In genomic region chr8:107943550-107944348, GRCm38 (mm10) we compare ENCODE assay signal across 10 mouse cellular contexts. TPM values are rescaled to one million over a fixed set of nuclear protein-coding genes. Genes with fewer than 3 reads are reported as not detected.
A peak's percentile ranks its signal among the peaks of the same experiment; 100 is the strongest.
DNase-seq lines count a peak whose midpoint lies in the region; ATAC-seq and TF ChIP-seq lines count a peak whose summit lies in the region.
"Had no signal": no experiment of that assay in that cellular context is flagged by ENCODE, and none has a peak within 500 bp of the region (broad histone marks: within the 10 kb centered on the region; RNA-seq: fewer than 3 reads in every experiment).

No protein-coding gene starts in this region.

- ATAC-seq in kidney, embryonic 15.5 days (replicated peaks; ENCODE audit: low FRiP score): no peak
- no peak for ATAC-seq in intestine, embryonic 16.5 days
- no peak for ATAC-seq in neural tube, embryonic 14.5 days (ENCODE audit: low read depth)

- no peak overlapping the region for H3K9ac ChIP-seq in kidney, embryonic 15.5 days
- no peak overlapping the region for H3K9ac ChIP-seq in intestine, embryonic 16.5 days (ENCODE audit: low read depth, low read length)
- H3K9ac ChIP-seq in neural tube, embryonic 14.5 days (replicated peaks; ENCODE audit: low read depth, low read length): 0 out of 2 replicates have a peak overlapping the region, but pooled peaks have one; percentile 25

- peak overlapping the region; percentile 12; the same call in 1 of the 2 replicates for H3K4me2 ChIP-seq in kidney, embryonic 15.5 days
- peak overlapping the region; percentile 45; the same call in 1 of the 2 replicates for H3K4me2 ChIP-seq in intestine, embryonic 16.5 days (ENCODE audit: low read depth, low read length)
- H3K4me2 ChIP-seq in neural tube, embryonic 14.5 days (ENCODE audit: low read depth, low read length): peak overlapping the region; percentile 52

- no peaks in the 10 kb centered on the region for H3K36me3 ChIP-seq in kidney, embryonic 15.5 days
- H3K36me3 ChIP-seq in kidney, adult 2 months (ENCODE audit: control insufficient read depth, insufficient read depth, low read length): no peaks in the 10 kb centered on the region
- no peaks in the 10 kb centered on the region for H3K36me3 ChIP-seq in forebrain, embryonic 10.5 days (replicated peaks)
- no peaks in the 10 kb centered on the region for H3K36me3 ChIP-seq in intestine, embryonic 16.5 days (ENCODE audit: control insufficient read depth, insufficient read depth, low read length)
- no peaks in the 10 kb centered on the region for H3K36me3 ChIP-seq in neural tube, embryonic 14.5 days (ENCODE audit: control insufficient read depth, insufficient read depth, low read length)

- peaks cover 21% of the 10 kb centered on the region for H3K4me1 ChIP-seq in kidney, embryonic 15.5 days
- no peaks in the 10 kb centered on the region for H3K4me1 ChIP-seq in kidney, adult 2 months (ENCODE audit: control insufficient read depth, insufficient read depth, low read length)
- peaks cover 65% of the 10 kb centered on the region for H3K4me1 ChIP-seq in forebrain, embryonic 10.5 days
- peaks cover 12% of the 10 kb centered on the region; the same call in 1 of the 2 replicates for H3K4me1 ChIP-seq in intestine, embryonic 16.5 days (ENCODE audit: control insufficient read depth, insufficient read depth, low read length)
- peaks cover 15% of the 10 kb centered on the region; the same call in 1 of the 2 replicates for H3K4me1 ChIP-seq in neural tube, embryonic 14.5 days (ENCODE audit: control insufficient read depth, insufficient read depth, low read length)

- no peak overlapping the region for H3K27ac ChIP-seq in kidney, embryonic 15.5 days
- no peak overlapping the region for H3K27ac ChIP-seq in kidney, adult 2 months (ENCODE audit: insufficient read depth, low read depth, low read length)
- H3K27ac ChIP-seq in forebrain, embryonic 10.5 days: no peak overlapping the region
- no peak overlapping the region for H3K27ac ChIP-seq in intestine, embryonic 16.5 days (ENCODE audit: low read length)
- peak overlapping the region; percentile 77; the same call in 1 of the 2 replicates for H3K27ac ChIP-seq in neural tube, embryonic 14.5 days (ENCODE audit: low read depth, low read length)

- 9% methylated on average over 10 of the region's 10 CpGs for WGBS in kidney, embryonic 15.5 days
- WGBS in kidney, adult 2 months: 14% methylated on average over 10 of the region's 10 CpGs
- 7% methylated on average over 10 of the region's 10 CpGs for WGBS in forebrain, embryonic 10.5 days
- WGBS in intestine, embryonic 16.5 days: 20% methylated on average over 10 of the region's 10 CpGs
- WGBS in neural tube, embryonic 14.5 days: 10% methylated on average over 10 of the region's 10 CpGs

- no peak for TF ChIP-seq POLR2A in kidney, adult 2 months (IDR thresholded peaks at IDR 0.05; ENCODE audit: low read depth, low read length)

- no peak for DNase-seq in kidney, adult 2 months
- no peak for DNase-seq in forebrain, embryonic 10.5 days (ENCODE audit: extremely low spot score, low spot score)
- no peak for DNase-seq in left cerebral cortex, adult 18-20 months (ENCODE audit: low spot score in 2 of 2)
- no peak for DNase-seq in gastrocnemius, adult 18-20 months (ENCODE audit: low spot score)
- DNase-seq in layer of hippocampus, adult 9-10 months (ENCODE audit: low spot score): no peak
- DNase-seq: thymus, postnatal 14 days had no signal

- H3K4me3 ChIP-seq in kidney, embryonic 15.5 days (replicated peaks): no peak overlapping the region; the same call in 1 of the 2 replicates
- no peak overlapping the region for H3K4me3 ChIP-seq in kidney, adult 2 months (ENCODE audit: insufficient read depth, low read depth, low read length)
- peak overlapping the region; percentile 51 for H3K4me3 ChIP-seq in forebrain, embryonic 10.5 days
- no peak overlapping the region for H3K4me3 ChIP-seq in intestine, embryonic 16.5 days (ENCODE audit: low read length)
- H3K4me3 ChIP-seq in neural tube, embryonic 14.5 days (ENCODE audit: low read depth, low read length): peak overlapping the region; percentile 18; the same call in 1 of the 2 replicates
- H3K4me3 ChIP-seq: megakaryocyte, embryonic 14.5 days had no signal

- H3K27me3 ChIP-seq in kidney, embryonic 15.5 days: peaks cover 72% of the 10 kb centered on the region
- peaks cover 3% of the 10 kb centered on the region; the same call in 1 of the 2 replicates for H3K27me3 ChIP-seq in kidney, adult 2 months (replicated peaks; ENCODE audit: control insufficient read depth, insufficient read depth, low read length)
- H3K27me3 ChIP-seq in forebrain, embryonic 10.5 days (ENCODE audit: poor library complexity, severe bottlenecking): peaks cover 78% of the 10 kb centered on the region
- 0 out of 2 replicates have a peak, but pooled peaks cover 3% of the 10 kb centered on the region for H3K27me3 ChIP-seq in intestine, embryonic 16.5 days (replicated peaks; ENCODE audit: control insufficient read depth, insufficient read depth, low read length)
- no peaks in the 10 kb centered on the region for H3K27me3 ChIP-seq in neural tube, embryonic 14.5 days (ENCODE audit: control insufficient read depth, insufficient read depth, low read length)

- TF ChIP-seq CTCF in kidney, adult 2 months (conservative IDR thresholded peaks at IDR 0.05; ENCODE audit: insufficient read depth, insufficient read length, low read depth, low read length): no peak

- no peaks in the 10 kb centered on the region for H3K9me3 ChIP-seq in kidney, embryonic 15.5 days (replicated peaks)
- no peaks in the 10 kb centered on the region for H3K9me3 ChIP-seq in forebrain, embryonic 10.5 days
- no peaks in the 10 kb centered on the region for H3K9me3 ChIP-seq in intestine, embryonic 16.5 days (ENCODE audit: control insufficient read depth, low read length)
- H3K9me3 ChIP-seq in neural tube, embryonic 14.5 days (ENCODE audit: control insufficient read depth, low read length): no peaks in the 10 kb centered on the region
- H3K9me3 ChIP-seq: megakaryocyte, embryonic 14.5 days had no signal

RNA-seq across cellular contexts. Expression of gene Zfhx3, which starts 1.3 kb away (rescaled TPM):
- polyA plus RNA-seq in kidney, embryonic 15.5 days (2015; fragmentation: Nextera tagmentation; extraction: Ambion mirVana): 9.2 and 9.4 TPM in 2 replicates
- 2.0 and 2.5 TPM in 2 replicates for polyA plus RNA-seq in kidney, adult 2 months (2012; rRNA removed)
- 10.0 and 11.4 TPM in 2 replicates for polyA plus RNA-seq in forebrain, embryonic 10.5 days (2016; fragmentation: Nextera tagmentation; extraction: Ambion mirVana)
- polyA plus RNA-seq in intestine, embryonic 16.5 days (2015; fragmentation: Nextera tagmentation; extraction: Ambion mirVana): 5.9 and 6.1 TPM in 2 replicates
- 32.0 and 32.2 TPM in 2 replicates for polyA plus RNA-seq in neural tube, embryonic 14.5 days (2014; fragmentation: Nextera tagmentation; extraction: Ambion mirVana)
- 1 to 10 TPM; 4.2 to 5.5 TPM for total RNA-seq in left cerebral cortex, adult 18-20 months (2021)
- total RNA-seq in gastrocnemius, adult 18-20 months (2021): 10 to 100 TPM; 16.8 to 19.0 TPM

Comparison
In these comparisons a context has a peak if more than half of its experiments do, and no peak if none do; other contexts are left out.
1. H3K4me3 ChIP-seq: peak in forebrain, embryonic 10.5 days (single experiment) and neural tube, embryonic 14.5 days (single experiment); none in kidney, embryonic 15.5 days (single experiment), kidney, adult 2 months (single experiment) and intestine, embryonic 16.5 days (single experiment).
2. Peak in every context shown above with its lines, with median percentiles within 50 percentile points of each other: H3K4me2 ChIP-seq.